Mouse (Mus musculus): ENCODE data around the gene Tcn2. TPM values are rescaled to one million over a fixed set of nuclear protein-coding genes. Genes with fewer than 3 reads are reported as not detected.

Tcn2 gene
- polyA plus RNA-seq, 1 experiment from 2014 or later: 69.7 TPM

DNA sequence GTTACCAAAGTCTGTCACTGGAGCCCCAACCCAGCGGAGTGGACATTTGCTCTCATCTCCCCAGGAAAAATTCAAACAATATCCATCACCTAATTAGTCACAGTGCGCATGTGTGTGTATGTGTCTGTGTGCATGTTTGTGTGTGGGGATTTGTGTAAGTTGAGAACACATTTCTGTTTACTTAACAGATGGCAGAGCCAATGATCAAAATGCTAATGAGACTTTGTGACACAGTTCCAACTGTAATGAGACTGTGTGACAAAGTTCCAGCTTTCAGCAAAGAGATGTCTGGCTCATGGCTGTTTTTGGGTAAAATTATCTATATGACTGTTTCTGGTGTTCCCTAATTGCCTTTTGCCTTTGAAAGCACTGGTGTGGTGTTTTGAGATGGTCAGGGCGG, 4.4 kb upstream of the Tcn2 start:
- Histone ChIP-seq H3K36me3 (ENCODE audit: control insufficient read depth, insufficient read depth, low read length) (no peaks in the 10 kb centered on the region), H3K9ac (ENCODE audit: low read length) (no peak overlapping the region), H3K4me1 (replicated peaks; ENCODE audit: control insufficient read depth, insufficient read depth, low read length) (peaks cover 2% of the 10 kb centered on the region; the same call in 1 of the 2 replicates), H3K9me3 (ENCODE audit: control insufficient read depth, low read length) (no peaks in the 10 kb centered on the region), H3K4me2 (ENCODE audit: low read depth, low read length) (no peak overlapping the region), H3K4me3 (ENCODE audit: low read length) (no peak overlapping the region), H3K27me3 (ENCODE audit: control insufficient read depth, insufficient read depth, low read depth, low read length) (no peaks in the 10 kb centered on the region; the same call in 1 of the 2 replicates), H3K27ac (ENCODE audit: low read length) (no peak overlapping the region)
- 79% methylated on average over 3 of the region's 3 CpGs for WGBS
- ATAC-seq (ENCODE audit: low read depth): no peak

DNA sequence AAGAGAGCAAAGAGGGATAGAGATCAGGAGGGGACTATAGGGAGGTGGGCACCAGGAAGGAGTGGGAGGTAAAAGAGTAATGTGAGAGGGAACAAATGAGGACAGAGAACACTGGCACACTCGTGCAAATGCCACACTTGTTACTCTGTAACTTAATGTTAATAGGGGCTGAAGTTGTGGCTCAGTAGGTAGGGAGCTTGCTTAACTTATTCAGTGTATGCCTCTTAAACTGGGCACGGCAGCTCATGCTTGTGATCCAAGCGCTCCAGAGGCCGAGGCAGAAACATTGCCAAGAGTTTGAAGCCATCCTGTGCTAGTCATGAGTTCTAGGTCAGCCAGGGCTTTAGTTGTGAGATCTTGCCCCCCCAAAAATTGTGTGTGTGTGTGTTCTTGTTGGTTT, 3.2 kb upstream of the Tcn2 start:
- no peak overlapping the region for H3K9ac ChIP-seq (ENCODE audit: low read length)
- no peak for ATAC-seq (ENCODE audit: low read depth)

DNA sequence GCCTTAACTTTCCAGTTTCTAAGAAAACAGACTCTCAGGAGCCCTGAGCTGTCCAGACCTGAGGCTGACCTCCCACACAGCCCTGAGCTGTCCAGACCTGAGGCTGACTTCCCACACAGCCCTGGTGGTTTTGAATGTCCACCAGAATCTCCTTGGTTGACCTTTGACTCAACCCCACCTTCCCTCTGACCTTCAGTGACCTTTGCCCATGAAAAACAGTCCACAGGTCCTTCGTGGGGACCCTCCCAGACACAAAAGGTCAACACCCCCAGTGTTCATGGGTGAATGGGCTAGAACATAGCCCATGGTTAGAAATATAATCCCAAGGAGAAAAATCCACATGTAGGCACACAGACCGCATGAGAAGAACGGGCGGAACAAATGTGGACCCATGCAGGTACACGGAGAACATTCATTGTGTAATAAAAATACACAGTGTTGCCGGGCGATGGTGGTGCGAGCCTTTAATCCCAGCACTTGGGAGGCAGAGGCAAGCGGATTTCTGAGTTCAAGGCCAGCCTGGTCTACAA, 1.9 kb upstream of the Tcn2 start:
- no peak overlapping the region for H3K9ac ChIP-seq (ENCODE audit: low read length)
- 91% methylated on average over 9 of the region's 9 CpGs for WGBS
- H3K36me3 ChIP-seq (ENCODE audit: control insufficient read depth, insufficient read depth, low read length): no peaks in the 10 kb centered on the region
- H3K27ac ChIP-seq (ENCODE audit: low read length): no peak overlapping the region
- H3K4me1 ChIP-seq (replicated peaks; ENCODE audit: control insufficient read depth, insufficient read depth, low read length): peaks cover 8% of the 10 kb centered on the region; the same call in 1 of the 2 replicates
- no peak for ATAC-seq (ENCODE audit: low read depth)
- H3K4me3 ChIP-seq (ENCODE audit: low read length): no peak overlapping the region
- H3K9me3 ChIP-seq (ENCODE audit: control insufficient read depth, low read length): no peaks in the 10 kb centered on the region
- no peaks in the 10 kb centered on the region; the same call in 1 of the 2 replicates for H3K27me3 ChIP-seq (ENCODE audit: control insufficient read depth, insufficient read depth, low read depth, low read length)
- H3K4me2 ChIP-seq (ENCODE audit: low read depth, low read length): no peak overlapping the region

More for the DNA sequence above, 3.2 kb upstream of the Tcn2 start:
- 68% methylated on average over 4 of the region's 4 CpGs for WGBS
- no peak overlapping the region for H3K4me3 ChIP-seq (ENCODE audit: low read length)
- H3K4me2 ChIP-seq (ENCODE audit: low read depth, low read length): no peak overlapping the region
- no peak overlapping the region for H3K27ac ChIP-seq (ENCODE audit: low read length)
- H3K27me3 ChIP-seq (ENCODE audit: control insufficient read depth, insufficient read depth, low read depth, low read length): no peaks in the 10 kb centered on the region; the same call in 1 of the 2 replicates
- H3K4me1 ChIP-seq (replicated peaks; ENCODE audit: control insufficient read depth, insufficient read depth, low read length): peaks cover 8% of the 10 kb centered on the region; the same call in 1 of the 2 replicates
- no peaks in the 10 kb centered on the region for H3K9me3 ChIP-seq (ENCODE audit: control insufficient read depth, low read length)
- H3K36me3 ChIP-seq (ENCODE audit: control insufficient read depth, insufficient read depth, low read length): no peaks in the 10 kb centered on the region

DNA sequence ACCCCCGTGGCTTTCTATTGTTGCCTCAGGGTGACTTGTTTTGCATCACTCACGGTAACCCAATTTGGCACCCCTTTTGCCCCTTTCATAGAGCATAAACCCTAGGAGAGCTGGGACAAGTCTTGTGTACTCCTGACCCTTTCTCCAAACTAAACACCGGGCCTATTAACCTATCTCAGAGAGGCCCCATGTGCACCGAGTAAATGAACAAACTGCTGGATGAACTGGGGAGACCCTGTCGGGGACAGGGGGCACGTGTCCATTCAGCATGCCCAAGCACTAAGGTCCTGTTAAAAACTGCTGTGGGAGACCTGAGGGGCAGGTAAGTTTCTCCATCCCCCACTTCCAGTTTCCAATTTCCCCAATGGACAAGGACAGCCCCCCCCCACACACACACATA, 1.0 kb downstream of the Tcn2 start:
- Histone ChIP-seq H3K27me3 (ENCODE audit: control insufficient read depth, insufficient read depth, low read depth, low read length) (no peaks in the 10 kb centered on the region), H3K4me3 (ENCODE audit: low read length) (peak overlapping the region; percentile 56), H3K9ac (ENCODE audit: low read length) (peak overlapping the region; percentile 62; the same call in 1 of the 2 replicates), H3K4me1 (replicated peaks; ENCODE audit: control insufficient read depth, insufficient read depth, low read length) (peaks cover 8% of the 10 kb centered on the region; the same call in 1 of the 2 replicates), H3K27ac (ENCODE audit: low read length) (no peak overlapping the region), H3K4me2 (ENCODE audit: low read depth, low read length) (peak overlapping the region; percentile 68), H3K36me3 (ENCODE audit: control insufficient read depth, insufficient read depth, low read length) (0 out of 2 replicates have a peak, but pooled peaks cover 2% of the 10 kb centered on the region), H3K9me3 (ENCODE audit: control insufficient read depth, low read length) (no peaks in the 10 kb centered on the region)
- WGBS: 26% methylated on average over 6 of the region's 6 CpGs
- no peak for ATAC-seq (ENCODE audit: low read depth)

DNA sequence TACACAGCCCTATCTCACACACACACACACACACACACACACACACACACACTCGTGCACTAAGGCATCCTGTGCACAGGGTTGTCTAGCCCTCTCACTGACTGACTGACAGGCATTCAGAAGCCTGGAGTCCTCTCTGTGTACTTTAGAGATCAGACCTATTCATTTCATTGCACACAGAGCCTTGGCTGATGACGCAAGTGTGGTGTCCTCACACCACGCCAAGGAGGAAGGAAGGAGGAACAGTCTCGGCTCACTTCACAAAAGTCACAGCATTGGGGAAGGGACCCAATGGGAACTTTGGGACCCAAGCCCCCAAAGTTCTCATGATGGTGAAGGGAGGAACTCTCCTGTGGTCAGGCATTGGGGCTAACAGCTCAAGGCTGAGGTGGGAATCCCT, 1.9 kb downstream of the Tcn2 start:
- H3K27ac ChIP-seq (ENCODE audit: low read length): no peak overlapping the region
- no peaks in the 10 kb centered on the region for H3K9me3 ChIP-seq (ENCODE audit: control insufficient read depth, low read length)
- 0 out of 2 replicates have a peak, but pooled peaks cover 2% of the 10 kb centered on the region for H3K36me3 ChIP-seq (ENCODE audit: control insufficient read depth, insufficient read depth, low read length)
- H3K4me1 ChIP-seq (replicated peaks; ENCODE audit: control insufficient read depth, insufficient read depth, low read length): peaks cover 8% of the 10 kb centered on the region; the same call in 1 of the 2 replicates
- H3K4me2 ChIP-seq (ENCODE audit: low read depth, low read length): 0 out of 2 replicates have a peak overlapping the region, but pooled peaks have one; percentile 68
- no peak overlapping the region for H3K4me3 ChIP-seq (ENCODE audit: low read length)
- H3K27me3 ChIP-seq (ENCODE audit: control insufficient read depth, insufficient read depth, low read depth, low read length): no peaks in the 10 kb centered on the region
- no peak overlapping the region for H3K9ac ChIP-seq (ENCODE audit: low read length)
- no peak for ATAC-seq (ENCODE audit: low read depth)
- 66% methylated on average over 4 of the region's 4 CpGs for WGBS

DNA sequence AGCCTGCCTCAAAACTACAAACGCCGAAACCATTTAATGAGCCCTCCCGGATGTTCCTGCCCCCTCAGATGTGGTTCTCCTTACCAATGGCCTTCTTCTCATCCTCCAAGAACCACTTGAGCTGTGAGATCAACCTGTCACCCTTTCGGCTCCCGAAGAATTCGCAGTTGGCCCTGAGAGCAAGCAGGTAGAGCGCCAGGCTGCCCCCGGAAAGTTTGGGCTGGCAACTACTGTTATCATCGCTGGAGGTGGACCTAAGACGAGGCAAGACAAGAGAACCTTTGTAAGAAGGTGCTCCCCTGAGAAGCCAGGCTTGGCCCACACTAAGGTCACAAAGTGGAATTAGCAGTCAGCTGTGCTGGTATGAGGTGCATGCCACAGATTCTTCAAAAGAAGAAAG, 6.0 kb downstream of the Tcn2 start:
- no peaks in the 10 kb centered on the region for H3K9me3 ChIP-seq (ENCODE audit: control insufficient read depth, low read length)
- no peak overlapping the region for H3K4me2 ChIP-seq (ENCODE audit: low read depth, low read length)
- 65% methylated on average over 10 of the region's 10 CpGs for WGBS
- H3K27me3 ChIP-seq (ENCODE audit: control insufficient read depth, insufficient read depth, low read depth, low read length): no peaks in the 10 kb centered on the region
- H3K4me1 ChIP-seq (replicated peaks; ENCODE audit: control insufficient read depth, insufficient read depth, low read length): peaks cover 2% of the 10 kb centered on the region; the same call in 1 of the 2 replicates
- H3K27ac ChIP-seq (ENCODE audit: low read length): no peak overlapping the region
- no peak overlapping the region for H3K9ac ChIP-seq (ENCODE audit: low read length)
- H3K4me3 ChIP-seq (ENCODE audit: low read length): no peak overlapping the region
- H3K36me3 ChIP-seq (ENCODE audit: control insufficient read depth, insufficient read depth, low read length): peaks cover 9% of the 10 kb centered on the region; the same call in 1 of the 2 replicates
- ATAC-seq (ENCODE audit: low read depth): no peak

DNA sequence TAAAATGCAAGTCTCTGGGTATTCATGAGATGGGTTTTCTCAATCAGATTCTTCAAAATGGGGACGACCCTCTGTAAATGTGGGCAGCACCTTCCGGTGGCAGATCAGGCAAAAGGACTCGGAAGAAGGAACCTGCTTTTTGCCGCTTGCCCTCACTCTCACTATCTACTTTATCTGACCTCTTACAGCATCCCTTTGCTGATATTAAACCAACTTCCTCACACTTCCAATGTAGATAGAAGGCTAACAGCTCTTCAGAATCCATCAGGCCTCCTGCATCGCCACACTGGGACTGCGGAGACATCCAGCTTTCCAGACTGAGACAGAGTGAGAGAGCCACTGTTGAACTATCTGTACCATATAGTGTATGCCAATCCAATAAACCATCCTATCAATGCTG, 9.2 kb downstream of the Tcn2 start:
- Histone ChIP-seq H3K4me3 (ENCODE audit: low read length) (no peak overlapping the region), H3K4me2 (ENCODE audit: low read depth, low read length) (no peak overlapping the region), H3K9ac (ENCODE audit: low read length) (no peak overlapping the region), H3K9me3 (ENCODE audit: control insufficient read depth, low read length) (no peaks in the 10 kb centered on the region), H3K27me3 (ENCODE audit: control insufficient read depth, insufficient read depth, low read depth, low read length) (no peaks in the 10 kb centered on the region), H3K36me3 (ENCODE audit: control insufficient read depth, insufficient read depth, low read length) (peaks cover 9% of the 10 kb centered on the region; the same call in 1 of the 2 replicates), H3K4me1 (replicated peaks; ENCODE audit: control insufficient read depth, insufficient read depth, low read length) (no peaks in the 10 kb centered on the region), H3K27ac (ENCODE audit: low read length) (no peak overlapping the region)
- 95% methylated on average over 6 of the region's 6 CpGs for WGBS
- ATAC-seq (ENCODE audit: low read depth): no peak

DNA sequence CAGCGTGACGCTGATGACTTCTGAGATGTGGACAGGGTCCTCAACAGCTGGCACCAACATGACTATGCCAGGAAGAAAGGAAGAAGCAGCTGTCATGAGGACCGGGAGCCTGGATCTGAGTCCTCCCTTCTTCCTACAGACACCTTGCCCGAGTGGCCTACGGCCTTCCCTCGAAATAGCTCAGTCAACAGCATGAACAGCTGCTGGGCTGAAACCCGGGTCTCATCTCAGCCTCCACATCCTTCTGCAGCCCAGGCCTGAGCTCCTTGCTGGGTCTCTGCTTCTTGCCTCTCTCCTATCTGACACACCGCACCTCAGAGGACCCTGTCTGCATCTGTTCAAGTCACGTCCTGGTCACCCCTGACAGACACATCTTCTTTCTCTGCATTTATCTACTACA, 9.8 kb downstream of the Tcn2 start:
- Histone ChIP-seq H3K9me3 (ENCODE audit: control insufficient read depth, low read length) (no peaks in the 10 kb centered on the region), H3K36me3 (ENCODE audit: control insufficient read depth, insufficient read depth, low read length) (peaks cover 9% of the 10 kb centered on the region; the same call in 1 of the 2 replicates), H3K27me3 (ENCODE audit: control insufficient read depth, insufficient read depth, low read depth, low read length) (no peaks in the 10 kb centered on the region), H3K4me3 (ENCODE audit: low read length) (no peak overlapping the region), H3K9ac (ENCODE audit: low read length) (no peak overlapping the region), H3K4me2 (ENCODE audit: low read depth, low read length) (no peak overlapping the region), H3K27ac (ENCODE audit: low read length) (no peak overlapping the region), H3K4me1 (replicated peaks; ENCODE audit: control insufficient read depth, insufficient read depth, low read length) (no peaks in the 10 kb centered on the region)
- WGBS: 90% methylated on average over 9 of the region's 9 CpGs
- no peak for ATAC-seq (ENCODE audit: low read depth)

DNA sequence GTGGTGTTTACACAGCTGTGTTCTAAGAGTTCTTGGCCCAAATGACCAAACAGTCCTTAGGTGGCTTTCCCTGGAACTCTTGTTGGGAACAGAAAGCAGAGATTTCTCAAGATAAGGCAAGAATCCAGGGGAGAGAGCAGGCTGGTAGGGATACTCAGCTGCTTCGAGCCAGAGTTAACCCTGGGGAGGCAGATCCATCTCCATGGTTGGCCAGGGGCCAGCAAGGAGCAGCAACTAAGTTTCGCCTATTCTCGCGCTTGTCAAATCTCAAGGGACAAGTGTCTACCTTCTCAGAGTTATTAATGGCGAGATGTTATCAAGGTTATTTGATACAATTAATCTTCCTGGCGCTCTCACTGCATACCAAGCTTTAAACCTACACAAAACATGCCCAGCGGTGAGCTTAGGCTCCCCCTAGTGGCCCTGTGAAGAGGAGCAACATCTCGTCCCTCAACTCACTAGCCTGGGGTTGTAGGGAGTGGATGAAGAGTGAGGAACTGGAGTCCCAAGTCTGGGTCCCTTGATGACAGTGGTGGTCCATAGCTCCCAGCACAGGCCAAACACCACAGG, 10.6 kb downstream of the Tcn2 start:
- 30% methylated on average over 8 of the region's 8 CpGs for WGBS
- Histone ChIP-seq H3K27me3 (ENCODE audit: control insufficient read depth, insufficient read depth, low read depth, low read length) (no peaks in the 10 kb centered on the region), H3K9ac (ENCODE audit: low read length) (no peak overlapping the region), H3K9me3 (ENCODE audit: control insufficient read depth, low read length) (no peaks in the 10 kb centered on the region), H3K27ac (ENCODE audit: low read length) (no peak overlapping the region), H3K36me3 (ENCODE audit: control insufficient read depth, insufficient read depth, low read length) (peaks cover 7% of the 10 kb centered on the region; the same call in 1 of the 2 replicates), H3K4me2 (ENCODE audit: low read depth, low read length) (no peak overlapping the region), H3K4me1 (replicated peaks; ENCODE audit: control insufficient read depth, insufficient read depth, low read length) (no peaks in the 10 kb centered on the region), H3K4me3 (ENCODE audit: low read length) (no peak overlapping the region)
- 0 out of 2 replicates have a peak, but pooled peaks have one; percentile 23 for ATAC-seq (ENCODE audit: low read depth)

Data from lung, embryonic 16.5 days (tissue).